Mouse (Mus musculus) cerebellum, adult 2 months (tissue): Measurements from ENCODE around the gene Scg3.

Experiments used
- CTCF ChIP-seq: fragments of 200-500 bp; IDR thresholded peaks from 2 replicates; pipeline ENCODE4 v1.5.1; 2011; ENCODE audit warnings: low read depth, mild to moderate bottlenecking, control low read depth, low read length, moderate library complexity, borderline replicate concordance; ENCODE audit not compliant: insufficient read depth
- POLR2A ChIP-seq: fragments of 200-500 bp; IDR thresholded peaks from 2 replicates; pipeline ENCODE4 v1.6.1; 2011; ENCODE audit warnings: low read length, control low read depth, borderline replicate concordance; ENCODE audit not compliant: insufficient read depth

GRCm38 (mm10) chr9:75645405-75645804 is 38.5 kb downstream of the Scg3 start:
- no peak for TF ChIP-seq CTCF
- no peak for TF ChIP-seq POLR2A
